Mouse (Mus musculus): ENCODE results near the gene 9130230L23Rik. TPM values are rescaled to one million over a fixed set of nuclear protein-coding genes. Genes with fewer than 3 reads are reported as not detected.
A peak's percentile ranks its signal among the peaks of the same experiment; 100 is the strongest.

The 9130230L23Rik gene
- polyA plus RNA-seq, 1 experiment, result not detected

- TF ChIP-seq CTCF (IDR thresholded peaks at IDR 0.05; ENCODE audit: insufficient read depth, low read depth, low read length) (no peak), POLR2A (IDR thresholded peaks at IDR 0.05; ENCODE audit: insufficient read depth, low read depth, low read length) (no peak)
- WGBS, result 93% methylated on average over 11 of the region's 11 CpGs
- no peak overlapping the region for H3K4me3 ChIP-seq (ENCODE audit: insufficient read depth, low read depth, low read length)
- H3K4me1 ChIP-seq (ENCODE audit: control insufficient read depth, insufficient read depth, low read length), result peaks cover 4% of the 10 kb centered on the region
- no peak overlapping the region for H3K27ac ChIP-seq (ENCODE audit: insufficient read depth, low read depth, low read length)
Observed at GRCm38 (mm10) chr5:65960597-65960950, 43.5 kb downstream of the 9130230L23Rik start.

- Histone ChIP-seq H3K27ac (ENCODE audit: insufficient read depth, low read depth, low read length) (no peak overlapping the region), H3K4me1 (ENCODE audit: control insufficient read depth, insufficient read depth, low read length) (peaks cover 7% of the 10 kb centered on the region), H3K4me3 (ENCODE audit: insufficient read depth, low read depth, low read length) (no peak overlapping the region)
- TF ChIP-seq CTCF (IDR thresholded peaks at IDR 0.05; ENCODE audit: insufficient read depth, low read depth, low read length), result no peak
- TF ChIP-seq POLR2A (IDR thresholded peaks at IDR 0.05; ENCODE audit: insufficient read depth, low read depth, low read length), result no peak
- WGBS, result 83% methylated on average over 5 of the region's 5 CpGs
Observed at GRCm38 (mm10) chr5:65959893-65960596, 44.0 kb downstream of the 9130230L23Rik start.

- no peak for TF ChIP-seq POLR2A (IDR thresholded peaks at IDR 0.05; ENCODE audit: insufficient read depth, low read depth, low read length)
- TF ChIP-seq CTCF (IDR thresholded peaks at IDR 0.05; ENCODE audit: insufficient read depth, low read depth, low read length), result no peak
- peaks cover 12% of the 10 kb centered on the region for H3K4me1 ChIP-seq (ENCODE audit: control insufficient read depth, insufficient read depth, low read length)
- WGBS, result 2% methylated on average over 4 of the region's 4 CpGs
- H3K27ac ChIP-seq (ENCODE audit: insufficient read depth, low read depth, low read length), result no peak overlapping the region
- H3K4me3 ChIP-seq (ENCODE audit: insufficient read depth, low read depth, low read length), result no peak overlapping the region
Observed at GRCm38 (mm10) chr5:65958597-65958996, 45.5 kb downstream of the 9130230L23Rik start.

GRCm38 (mm10) chr5:65956144-65957008 lies 47.7 kb downstream of the 9130230L23Rik start:
- no peak for TF ChIP-seq POLR2A (IDR thresholded peaks at IDR 0.05; ENCODE audit: insufficient read depth, low read depth, low read length)
- no peak for TF ChIP-seq CTCF (IDR thresholded peaks at IDR 0.05; ENCODE audit: insufficient read depth, low read depth, low read length)
- Histone ChIP-seq H3K27ac (ENCODE audit: insufficient read depth, low read depth, low read length) (0 out of 2 replicates have a peak overlapping the region, but pooled peaks have one; percentile 94), H3K4me1 (ENCODE audit: control insufficient read depth, insufficient read depth, low read length) (peaks cover 12% of the 10 kb centered on the region), H3K4me3 (ENCODE audit: insufficient read depth, low read depth, low read length) (peak overlapping the region; percentile 36)
- WGBS, result 77% methylated on average over 9 of the region's 9 CpGs

- Histone ChIP-seq H3K4me1 (ENCODE audit: control insufficient read depth, insufficient read depth, low read length) (peaks cover 15% of the 10 kb centered on the region), H3K4me3 (ENCODE audit: insufficient read depth, low read depth, low read length) (peak overlapping the region; percentile 36), H3K27ac (ENCODE audit: insufficient read depth, low read depth, low read length) (peak overlapping the region; percentile 94)
- TF ChIP-seq CTCF (IDR thresholded peaks at IDR 0.05; ENCODE audit: insufficient read depth, low read depth, low read length) (peak; percentile 72), POLR2A (IDR thresholded peaks at IDR 0.05; ENCODE audit: insufficient read depth, low read depth, low read length) (no peak)
- 27% methylated on average over 23 of the region's 23 CpGs for WGBS
Observed at GRCm38 (mm10) chr5:65955343-65956143, 48.5 kb downstream of the 9130230L23Rik start.

- Histone ChIP-seq H3K4me1 (ENCODE audit: control insufficient read depth, insufficient read depth, low read length) (peaks cover 19% of the 10 kb centered on the region), H3K4me3 (ENCODE audit: insufficient read depth, low read depth, low read length) (no peak overlapping the region), H3K27ac (ENCODE audit: insufficient read depth, low read depth, low read length) (peak overlapping the region; percentile 94)
- no peak for TF ChIP-seq POLR2A (IDR thresholded peaks at IDR 0.05; ENCODE audit: insufficient read depth, low read depth, low read length)
- no peak for TF ChIP-seq CTCF (IDR thresholded peaks at IDR 0.05; ENCODE audit: insufficient read depth, low read depth, low read length)
- WGBS, result 76% methylated on average over 16 of the region's 16 CpGs
Observed at GRCm38 (mm10) chr5:65954130-65955080, 49.7 kb downstream of the 9130230L23Rik start.

- Histone ChIP-seq H3K4me1 (ENCODE audit: control insufficient read depth, insufficient read depth, low read length) (peaks cover 19% of the 10 kb centered on the region), H3K27ac (ENCODE audit: insufficient read depth, low read depth, low read length) (no peak overlapping the region), H3K4me3 (ENCODE audit: insufficient read depth, low read depth, low read length) (no peak overlapping the region)
- 79% methylated on average over 4 of the region's 4 CpGs for WGBS
- no peak for TF ChIP-seq CTCF (IDR thresholded peaks at IDR 0.05; ENCODE audit: insufficient read depth, low read depth, low read length)
- no peak for TF ChIP-seq POLR2A (IDR thresholded peaks at IDR 0.05; ENCODE audit: insufficient read depth, low read depth, low read length)
Observed at GRCm38 (mm10) chr5:65951513-65951909, 52.6 kb downstream of the 9130230L23Rik start.
